Mouse (Mus musculus) heart, embryonic 10.5 days (tissue): ENCODE data around the gene Duxf3. TPM values are rescaled to one million over a fixed set of nuclear protein-coding genes. Genes with fewer than 3 reads are reported as not detected.
"Not testable (repeated sequence)": the region's sequence is repeated elsewhere in the genome, so short reads cannot be mapped to it uniquely, and the experiment has no call there.

Experiments
- DNase-seq: peaks from one replicate; pipeline ENCODE4 v3.0.0-alpha.2; 2017; ENCODE audit warnings: low spot score
- H3K27ac ChIP-seq: fragments of 300-500 bp; sonication (generic); 2 replicates; pipeline ENCODE4 v1.5.1; 2016; ENCODE audit warnings: mild to moderate bottlenecking
- H3K27me3 ChIP-seq: fragments of 300-500 bp; sonication (generic); 2 replicates; pipeline ENCODE4 v1.6.1; 2016; ENCODE audit warnings: mild to moderate bottlenecking; ENCODE audit not compliant: poor library complexity, insufficient read depth, severe bottlenecking
- H3K36me3 ChIP-seq: fragments of 300-500 bp; sonication (generic); 2 replicates; pipeline ENCODE4 v1.6.1; 2016; ENCODE audit warnings: mild to moderate bottlenecking, moderate library complexity
- H3K4me1 ChIP-seq: fragments of 300-500 bp; sonication (generic); 2 replicates; pipeline ENCODE4 v1.6.1; 2016; ENCODE audit warnings: mild to moderate bottlenecking
- H3K4me3 ChIP-seq: fragments of 300-500 bp; sonication (generic); 2 replicates; pipeline ENCODE4 v1.5.1; 2016; ENCODE audit warnings: mild to moderate bottlenecking, moderate library complexity
- H3K9me3 ChIP-seq: fragments of 300-500 bp; sonication (generic); 2 replicates; pipeline ENCODE4 v1.6.1; 2016; ENCODE audit warnings: mild to moderate bottlenecking, moderate library complexity
- WGBS: fragments of 180-500 bp; shearing (Covaris S2); methylation state at CpG from one replicate; pipeline ENCODE4 v1.1.7; 2016; 5-methylcytosine and 5-hydroxymethylcytosine counted together
- polyA plus RNA-seq: library from polyadenylated mRNA; unstranded; fragments of >200 nt; fragmentation: Nextera tagmentation; extraction: Ambion mirVana; gene quantifications from 2 replicates; pipeline ENCODE4 v1.2.1, GENCODE M21; 2016

Gene Duxf3
- polyA plus RNA-seq, 1 experiment from 2014 or later = not detected

GRCm38 (mm10) chr10:58231779-58232640 is 465 bp downstream of the Duxf3 start:
- H3K9me3 ChIP-seq = peaks cover 16% of the 10 kb centered on the region
- not testable (repeated sequence) for H3K4me3 ChIP-seq, H3K27me3 ChIP-seq, H3K4me1 ChIP-seq, H3K27ac ChIP-seq, H3K36me3 ChIP-seq
- peak; percentile 97 for DNase-seq
- WGBS = 81% methylated on average over 35 of the region's 35 CpGs

- not testable (repeated sequence) for H3K27ac ChIP-seq, H3K4me1 ChIP-seq, H3K27me3 ChIP-seq, H3K36me3 ChIP-seq, H3K4me3 ChIP-seq
- DNase-seq = peak; percentile 89
- H3K9me3 ChIP-seq = peaks cover 20% of the 10 kb centered on the region
- WGBS = 71% methylated on average over 5 of the region's 7 CpGs
Observed at GRCm38 (mm10) chr10:58231088-58231487, 1.4 kb downstream of the Duxf3 start.

GRCm38 (mm10) chr10:58230021-58230420 is 2.5 kb downstream of the Duxf3 start:
- DNase-seq, H3K27ac ChIP-seq, H3K4me3 ChIP-seq, H3K27me3 ChIP-seq, H3K36me3 ChIP-seq, H3K4me1 ChIP-seq: not testable (repeated sequence)
- peaks cover 20% of the 10 kb centered on the region for H3K9me3 ChIP-seq
- WGBS = 49% methylated on average over 3 of the region's 3 CpGs

DNA sequence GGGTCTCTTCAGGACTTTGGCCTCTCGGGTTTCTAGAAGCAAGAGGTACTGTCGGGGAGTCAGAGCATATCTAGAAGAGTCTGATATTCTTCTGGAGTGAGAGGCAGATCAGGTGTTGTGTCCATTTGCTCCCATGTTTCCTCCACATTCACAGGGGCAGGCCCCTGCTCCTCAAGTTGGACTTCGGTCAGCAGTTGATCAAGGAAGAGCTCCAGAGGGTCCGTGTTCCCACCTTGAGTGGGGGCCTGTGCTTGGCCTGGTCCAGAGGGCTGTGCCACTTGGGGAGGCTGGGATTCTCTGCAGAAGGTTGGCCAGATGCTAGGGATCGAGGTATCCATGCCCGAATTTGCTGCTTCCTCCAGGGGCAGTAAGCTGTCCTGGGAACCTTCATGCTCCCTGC is 4.7 kb downstream of the Duxf3 start:
- WGBS = 86% methylated on average over 3 of the region's 6 CpGs
- not testable (repeated sequence) for H3K36me3 ChIP-seq, H3K4me1 ChIP-seq, H3K27me3 ChIP-seq, H3K4me3 ChIP-seq, H3K27ac ChIP-seq, DNase-seq
- peaks cover 17% of the 10 kb centered on the region for H3K9me3 ChIP-seq

- H3K4me3 ChIP-seq, H3K27me3 ChIP-seq, H3K27ac ChIP-seq, H3K9me3 ChIP-seq, H3K36me3 ChIP-seq, H3K4me1 ChIP-seq: not testable (repeated sequence)
- 71% methylated on average over 4 of the region's 4 CpGs for WGBS
- DNase-seq = peak; percentile 86
Observed at GRCm38 (mm10) chr10:58226357-58226756, 6.1 kb downstream of the Duxf3 start.

- WGBS = 78% methylated on average over 18 of the region's 18 CpGs
- DNase-seq = peak; percentile 89
- not testable (repeated sequence) for H3K36me3 ChIP-seq, H3K27ac ChIP-seq, H3K4me3 ChIP-seq, H3K4me1 ChIP-seq, H3K27me3 ChIP-seq, H3K9me3 ChIP-seq
Observed at GRCm38 (mm10) chr10:58224827-58225785, 7.4 kb downstream of the Duxf3 start, which contains the start of gene AW822073. Gene AW822073, minus strand, starts transcription at chr10:58224930.

DNA sequence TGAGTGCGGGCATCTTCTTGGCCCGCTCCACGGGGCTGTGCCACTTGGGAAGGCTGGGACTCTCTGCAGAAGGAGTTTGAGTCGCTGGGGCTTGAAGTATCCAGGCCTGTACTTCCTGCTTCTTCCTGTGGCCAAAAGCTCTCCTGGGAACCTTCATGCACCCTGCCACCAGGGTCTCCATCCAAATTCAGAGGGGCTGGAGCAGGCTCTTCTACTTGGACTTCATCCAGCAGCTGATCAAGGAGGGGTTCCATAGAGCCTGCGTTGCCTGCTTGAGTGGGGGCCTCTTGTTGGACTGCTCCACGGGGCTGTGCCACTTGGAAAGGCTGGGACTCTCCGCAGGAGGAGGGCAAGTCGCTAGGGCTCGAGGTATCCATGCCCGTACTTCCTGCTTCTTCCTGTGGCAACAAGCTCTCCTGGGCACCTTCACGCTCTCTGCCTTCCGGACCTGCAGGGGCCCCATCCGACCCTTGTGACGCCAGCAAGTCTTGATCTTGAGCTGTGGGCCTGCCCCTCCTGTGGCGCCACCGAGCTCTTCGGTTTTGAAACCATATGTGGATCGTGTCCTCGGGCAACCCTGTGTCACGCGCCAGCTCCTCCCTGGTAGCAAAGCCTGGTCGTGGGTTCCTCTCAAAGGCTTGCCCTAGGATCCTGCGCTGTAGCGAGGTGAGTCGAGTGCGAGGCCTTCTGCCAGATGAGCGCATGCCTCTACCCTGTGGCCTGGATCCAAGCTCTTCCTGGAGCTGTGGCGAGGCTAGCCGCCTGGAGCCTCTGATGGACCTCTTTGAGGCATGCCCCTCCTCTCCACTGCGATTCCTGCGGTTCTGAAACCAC is 8.3 kb downstream of the Duxf3 start:
- 79% methylated on average over 31 of the region's 31 CpGs for WGBS
- DNase-seq = peak; percentile 94
- H3K4me3 ChIP-seq, H3K27me3 ChIP-seq, H3K36me3 ChIP-seq, H3K27ac ChIP-seq, H3K9me3 ChIP-seq, H3K4me1 ChIP-seq: not testable (repeated sequence)

GRCm38 (mm10) chr10:58223161-58223560 is 9.3 kb downstream of the Duxf3 start:
- H3K4me1 ChIP-seq, DNase-seq, H3K27me3 ChIP-seq, H3K9me3 ChIP-seq, H3K27ac ChIP-seq, H3K4me3 ChIP-seq, H3K36me3 ChIP-seq: not testable (repeated sequence)
- 73% methylated on average over 4 of the region's 6 CpGs for WGBS

- H3K27ac ChIP-seq, H3K9me3 ChIP-seq, H3K27me3 ChIP-seq, H3K4me1 ChIP-seq, H3K36me3 ChIP-seq, H3K4me3 ChIP-seq, DNase-seq: not testable (repeated sequence)
- WGBS = 87% methylated on average over 2 of the region's 2 CpGs
Observed at GRCm38 (mm10) chr10:58221571-58221970, 10.9 kb downstream of the Duxf3 start.

DNA sequence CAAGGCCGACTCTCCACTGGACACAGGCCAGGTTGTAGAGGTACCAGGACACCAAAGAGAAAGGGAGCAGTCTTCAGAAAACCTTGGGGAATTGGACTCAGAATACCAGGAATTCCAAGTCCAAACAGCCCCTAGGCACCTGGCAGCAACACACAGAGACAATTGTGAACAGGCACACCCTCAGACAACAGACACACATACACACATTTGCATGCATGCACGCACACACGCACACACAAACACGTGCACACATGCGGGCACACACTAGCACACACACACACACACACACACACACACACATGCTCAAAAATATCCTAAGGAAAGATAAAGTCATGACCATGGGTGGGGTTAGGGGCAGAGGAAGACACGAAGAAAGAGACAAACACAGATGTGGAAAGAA is 11.7 kb downstream of the Duxf3 start:
- Histone ChIP-seq H3K36me3 (no peaks in the 10 kb centered on the region), H3K27ac (no peak overlapping the region), H3K9me3 (peaks cover 3% of the 10 kb centered on the region), H3K27me3 (no peaks in the 10 kb centered on the region), H3K4me3 (no peak overlapping the region), H3K4me1 (no peaks in the 10 kb centered on the region)
- 76% methylated on average over 6 of the region's 6 CpGs for WGBS
- peak; percentile 89 for DNase-seq

- peaks cover 4% of the 10 kb centered on the region for H3K9me3 ChIP-seq
- H3K4me3 ChIP-seq = no peak overlapping the region
- no peaks in the 10 kb centered on the region for H3K4me1 ChIP-seq
- WGBS = 68% methylated on average over 3 of the region's 3 CpGs
- DNase-seq = no peak
- H3K27me3 ChIP-seq = no peaks in the 10 kb centered on the region
- H3K27ac ChIP-seq = no peak overlapping the region
- no peaks in the 10 kb centered on the region for H3K36me3 ChIP-seq
Observed at GRCm38 (mm10) chr10:58217366-58217765, 15.1 kb downstream of the Duxf3 start.

GRCm38 (mm10) chr10:58215353-58215752 is 17.1 kb downstream of the Duxf3 start:
- no peak overlapping the region for H3K27ac ChIP-seq
- no peaks in the 10 kb centered on the region for H3K36me3 ChIP-seq
- WGBS = 74% methylated on average over 1 of the region's 1 CpGs
- peaks cover 6% of the 10 kb centered on the region; the same call in 1 of the 2 replicates for H3K9me3 ChIP-seq
- H3K4me3 ChIP-seq = no peak overlapping the region
- DNase-seq = no peak
- H3K27me3 ChIP-seq = no peaks in the 10 kb centered on the region
- H3K4me1 ChIP-seq = no peaks in the 10 kb centered on the region
